Comparison of ENCODE assay signal across 8 mouse cellular contexts in genomic region chr3:67373872-67374271, GRCm38 (mm10). TPM values are rescaled to one million over a fixed set of nuclear protein-coding genes. Genes with fewer than 3 reads are reported as not detected.
DNase-seq lines count a peak whose midpoint lies in the region; ATAC-seq lines count a peak whose summit lies in the region.

Mlf1 (plus strand) TSS chr3:67374097.

- H3K9me3 ChIP-seq in hindbrain, embryonic 14.5 days (ENCODE audit: control insufficient read depth, low read length), result no peaks in the 10 kb centered on the region

- peak within 1 kb of the TSS; percentile 69 for H3K9ac ChIP-seq in hindbrain, embryonic 14.5 days

- peak; percentile 99 for ATAC-seq in hindbrain, embryonic 14.5 days (ENCODE audit: low FRiP score)

- no peak within 1 kb of the TSS for H3K27ac ChIP-seq in hindbrain, embryonic 14.5 days

- H3K36me3 ChIP-seq in hindbrain, embryonic 14.5 days (replicated peaks; ENCODE audit: control insufficient read depth, insufficient read depth), result no peaks in the 10 kb centered on the region

- no peaks in the 10 kb centered on the region; the same call in 1 of the 2 replicates for H3K4me1 ChIP-seq in hindbrain, embryonic 14.5 days (replicated peaks; ENCODE audit: control insufficient read depth, insufficient read depth, low read length)

- H3K27me3 ChIP-seq in hindbrain, embryonic 14.5 days (ENCODE audit: control insufficient read depth, insufficient read depth, low read length), result peaks cover 17% of the 10 kb centered on the region

- peak; percentile 76 for DNase-seq in T-cell, adult 2 months (ENCODE audit: low spot score)
- peak; percentile 84 to 85 for DNase-seq in cerebellum, postnatal 36 days
- DNase-seq in frontal cortex, postnatal 36 days (ENCODE audit: low spot score in 2 of 2), result peak; percentile 87 to 93
- peak; percentile 97 for DNase-seq in hindbrain, embryonic 14.5 days (ENCODE audit: low spot score)
- DNase-seq in layer of hippocampus, postnatal 25 days (ENCODE audit: extremely low spot score in 1 of 2, low spot score in 1 of 2), result peak; percentile 71 to 72
- peak; percentile 86 for DNase-seq in lung, postnatal 14 days
- DNase-seq in retina, adult 2 months (ENCODE audit: low read depth, low spot score), result peak; percentile 83
- DNase-seq in thymus, postnatal 25 days, result peak; percentile 86

- H3K4me2 ChIP-seq in hindbrain, embryonic 14.5 days (replicated peaks), result peak within 1 kb of the TSS; percentile 87

- WGBS in hindbrain, embryonic 14.5 days, result 0% methylated on average over 35 of the region's 35 CpGs

- peak within 1 kb of the TSS; percentile 56 for H3K4me3 ChIP-seq in hindbrain, embryonic 14.5 days (replicated peaks; ENCODE audit: low read length)

RNA-seq across cellular contexts. Expression of gene Mlf1, which starts in this region (rescaled TPM):
- 28.7 and 45.3 TPM in 2 replicates for polyA plus RNA-seq in hindbrain, embryonic 14.5 days (2014; fragmentation: Nextera tagmentation; extraction: Ambion mirVana)
- total RNA-seq in layer of hippocampus, postnatal 25 days (2021), result 1 to 10 TPM; 1.2 TPM
